Mouse (Mus musculus) adrenal gland, adult 2 months (tissue): Measurements from ENCODE around the gene Scn3a. TPM values are rescaled to one million over a fixed set of nuclear protein-coding genes. Genes with fewer than 3 reads are reported as not detected.

Experiments used
- polyA plus RNA-seq: library from polyadenylated mRNA; depleted of rRNA; stranded (reverse); fragments of >200 nt; gene quantifications from 2 replicates; pipeline ENCODE4 v1.2.3, GENCODE M21; 2012; rRNA removed
- total RNA-seq, 2 experiments: library from RNA; stranded (reverse); gene quantifications; 2 replicates each; pipeline ENCODE4 v1.2.3; 2021

The Scn3a gene
- total and polyA plus RNA-seq, 3 experiments, result 0.29 to 5.6 (median 3.2) TPM

Other genes starting within 250 kb of the Scn3a start
- 10 to 100 TPM; 17.4 to 29.9 TPM for gene Slc38a11, start 203.6 kb downstream of the Scn3a start, total RNA-seq
- gene Slc38a11, start 203.6 kb downstream of the Scn3a start, polyA plus RNA-seq, result 3.8 and 4.4 TPM in 2 replicates
- 1 to 10 TPM in 1 of 2 experiments, under 1 TPM in 1; 0.55 to 1.2 TPM for gene Scn2a, start 53.1 kb upstream of the Scn3a start, total RNA-seq
- gene Scn2a, start 53.1 kb upstream of the Scn3a start, polyA plus RNA-seq, result 0.07 and 0.10 TPM in 2 replicates